Mouse (Mus musculus) lung, postnatal 4 days (tissue): ENCODE results near the gene Heyl.
"Not testable (repeated sequence)": the region's sequence is repeated elsewhere in the genome, so short reads cannot be mapped to it uniquely, and the experiment has no call there.

Experiments
- DNase-seq, 2 experiments: peaks; one replicate each; pipeline ENCODE4 v3.0.0; 2021

Heyl gene

DNA sequence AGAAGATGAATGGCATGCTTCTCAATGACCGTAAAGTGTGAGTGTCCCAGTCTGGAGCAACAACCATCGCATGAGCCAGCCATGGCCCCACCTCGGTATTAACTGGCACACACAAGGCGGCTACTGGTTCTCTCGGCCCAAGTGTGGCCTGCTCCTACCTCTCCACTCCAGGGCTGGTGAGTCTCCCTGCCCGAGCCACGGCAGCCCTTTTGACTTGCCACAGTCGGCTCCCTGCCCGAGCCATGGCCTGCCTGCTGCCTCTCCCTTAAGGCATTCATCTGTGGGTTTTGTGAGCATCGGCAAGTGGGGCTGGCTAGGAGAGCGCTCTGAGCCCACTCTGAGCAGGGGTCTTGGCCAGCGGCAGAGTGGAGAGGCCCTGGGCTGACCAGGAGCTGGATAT, 55.7 kb downstream of the Heyl start:
- peak in 1 of 2 experiments; percentile 20 for DNase-seq

DNA sequence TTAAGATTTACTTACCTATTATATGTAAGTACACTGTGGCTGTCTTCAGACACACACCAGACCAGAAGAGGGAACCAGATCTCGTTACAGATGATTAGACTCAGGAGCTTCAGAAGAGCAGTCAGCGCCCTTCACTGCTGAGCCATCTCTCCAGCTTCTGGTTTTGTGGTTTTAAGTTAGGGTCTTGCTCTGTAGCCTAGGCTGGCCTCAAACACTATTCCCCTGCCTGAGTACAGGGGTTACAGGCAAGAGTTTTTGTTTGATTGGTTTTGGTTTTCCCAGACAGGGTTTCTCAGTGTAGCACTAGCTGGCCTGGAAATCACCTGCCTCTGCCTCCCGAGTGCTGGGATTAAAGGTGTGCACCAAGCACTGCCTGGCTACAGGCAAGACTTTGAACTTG, 59.0 kb downstream of the Heyl start:
- no peak for DNase-seq

DNA sequence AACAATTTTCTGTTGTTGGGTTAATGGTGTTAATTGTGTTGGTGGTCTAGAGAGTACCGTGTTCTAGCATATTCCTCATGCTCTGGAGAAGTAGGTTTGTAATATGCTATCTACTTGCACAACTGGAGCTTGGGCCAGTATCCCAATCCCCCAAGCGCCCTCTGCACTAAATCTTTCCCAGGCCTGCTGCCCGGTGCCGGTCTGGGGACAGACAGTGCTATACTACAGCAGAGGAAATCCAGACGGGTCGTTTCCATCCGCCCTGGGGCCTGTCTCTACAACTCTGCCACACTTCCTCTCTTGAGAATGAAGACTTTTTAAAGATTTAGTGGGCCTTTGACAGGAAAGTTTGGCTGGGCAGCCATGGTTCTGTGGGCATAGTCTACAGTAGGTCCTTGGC, 59.6 kb downstream of the Heyl start:
- no peak for DNase-seq

DNA sequence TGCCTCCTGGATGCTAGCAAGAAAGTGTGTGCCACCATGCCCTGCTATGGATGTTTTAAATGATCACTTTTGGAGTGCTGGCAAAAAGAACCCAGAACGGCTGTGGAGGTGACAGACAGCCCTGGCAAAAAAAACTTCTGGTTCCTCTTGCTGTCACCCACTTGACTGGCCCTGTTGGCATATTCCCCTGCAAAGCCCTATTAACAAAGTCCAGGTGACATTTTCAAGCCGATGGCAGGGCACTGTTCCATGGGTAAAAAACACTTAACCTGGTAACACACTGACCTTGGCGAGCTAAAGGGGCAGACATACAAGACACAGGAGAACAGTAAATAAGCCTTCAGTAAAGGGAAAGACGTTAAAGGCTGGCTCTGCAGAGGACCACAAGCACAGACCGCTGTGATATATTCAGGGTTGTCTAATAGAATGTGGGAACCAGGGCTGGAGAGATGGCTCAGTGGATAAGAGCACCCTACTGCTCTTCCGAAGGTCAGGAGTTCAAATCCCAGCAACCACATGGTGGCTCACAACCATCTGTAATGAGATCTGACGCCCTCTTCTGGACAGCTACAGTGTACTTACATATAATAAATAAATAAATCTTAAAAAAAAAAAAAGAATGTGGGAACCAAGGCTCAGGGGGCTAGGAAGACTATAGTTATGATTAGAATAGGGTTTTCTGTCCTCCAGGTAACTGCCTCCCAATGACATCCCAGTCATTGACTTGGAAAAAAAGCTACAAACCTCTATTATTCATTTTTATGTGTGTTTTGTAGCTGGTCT, 60.5 kb downstream of the Heyl start:
- no peak for DNase-seq

DNA sequence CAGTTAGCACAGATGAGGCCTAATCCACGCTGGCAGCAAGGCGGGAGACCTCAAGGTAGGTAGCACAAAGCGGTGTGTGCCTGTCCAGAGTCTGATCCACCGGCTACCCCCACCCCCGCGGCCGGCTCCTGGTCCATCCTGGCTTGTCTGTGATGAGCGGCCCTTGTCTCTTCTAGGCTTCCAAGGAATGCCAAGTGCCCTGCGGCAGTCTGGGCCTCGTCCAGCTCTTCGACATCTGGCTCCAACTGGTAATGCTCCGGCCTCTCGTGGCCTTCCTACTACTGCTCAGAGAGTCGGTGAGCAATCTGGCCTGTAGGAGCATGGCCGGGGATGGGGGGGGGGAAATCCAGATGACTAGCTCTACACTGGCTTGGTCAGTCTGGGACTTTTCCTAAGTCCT, 61.7 kb downstream of the Heyl start:
- DNase-seq = not testable (repeated sequence)

DNA sequence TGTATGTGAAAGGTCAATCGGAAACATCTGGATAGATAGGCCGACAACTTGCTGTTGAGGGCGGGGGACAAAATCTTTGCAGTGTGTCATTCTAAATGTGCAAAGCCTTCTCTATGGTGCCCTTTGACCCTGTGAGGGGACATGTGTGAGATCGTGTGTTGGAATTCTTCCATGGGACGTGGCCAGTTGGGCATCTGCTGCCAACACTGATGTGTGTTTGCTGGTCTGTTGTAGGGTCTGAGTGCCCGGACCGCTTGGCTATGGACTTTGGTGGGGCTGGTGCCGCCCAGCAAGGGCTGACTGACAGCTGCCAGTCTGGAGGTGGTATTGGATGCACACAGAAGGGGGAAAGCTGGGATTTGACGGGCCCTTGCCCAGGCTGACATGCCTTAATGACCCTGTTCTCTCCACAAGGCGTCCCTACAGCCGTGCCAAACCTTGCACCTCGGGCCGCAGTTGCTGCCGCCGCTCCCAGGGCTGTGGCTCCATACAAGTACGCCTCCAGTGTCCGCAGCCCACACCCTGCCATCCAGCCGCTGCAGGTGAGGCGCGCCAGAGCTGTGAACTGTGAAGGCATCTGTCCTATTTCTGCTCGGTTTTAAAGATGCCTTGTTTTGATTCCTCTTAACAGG, 62.3 kb downstream of the Heyl start:
- DNase-seq = no peak

DNA sequence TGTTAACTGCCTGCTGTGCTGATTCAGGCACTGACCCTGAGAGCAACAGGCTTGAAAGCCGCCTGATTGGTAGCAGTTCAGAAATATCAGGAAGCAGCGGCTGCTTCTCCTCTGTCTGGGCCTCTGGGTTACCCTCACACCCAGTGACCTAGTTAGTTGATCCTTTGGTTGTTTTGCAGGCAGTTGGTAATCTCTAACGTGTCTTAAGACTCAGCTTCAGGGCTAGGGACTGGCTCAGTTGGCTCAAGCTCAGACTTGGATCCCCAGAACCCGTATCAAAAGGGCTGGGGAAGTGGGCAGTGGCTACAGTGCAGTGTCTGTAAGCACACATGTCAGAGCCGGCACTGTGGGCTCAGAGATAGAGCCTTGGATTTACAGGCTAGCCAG, 62.8 kb downstream of the Heyl start:
- no peak for DNase-seq

DNA sequence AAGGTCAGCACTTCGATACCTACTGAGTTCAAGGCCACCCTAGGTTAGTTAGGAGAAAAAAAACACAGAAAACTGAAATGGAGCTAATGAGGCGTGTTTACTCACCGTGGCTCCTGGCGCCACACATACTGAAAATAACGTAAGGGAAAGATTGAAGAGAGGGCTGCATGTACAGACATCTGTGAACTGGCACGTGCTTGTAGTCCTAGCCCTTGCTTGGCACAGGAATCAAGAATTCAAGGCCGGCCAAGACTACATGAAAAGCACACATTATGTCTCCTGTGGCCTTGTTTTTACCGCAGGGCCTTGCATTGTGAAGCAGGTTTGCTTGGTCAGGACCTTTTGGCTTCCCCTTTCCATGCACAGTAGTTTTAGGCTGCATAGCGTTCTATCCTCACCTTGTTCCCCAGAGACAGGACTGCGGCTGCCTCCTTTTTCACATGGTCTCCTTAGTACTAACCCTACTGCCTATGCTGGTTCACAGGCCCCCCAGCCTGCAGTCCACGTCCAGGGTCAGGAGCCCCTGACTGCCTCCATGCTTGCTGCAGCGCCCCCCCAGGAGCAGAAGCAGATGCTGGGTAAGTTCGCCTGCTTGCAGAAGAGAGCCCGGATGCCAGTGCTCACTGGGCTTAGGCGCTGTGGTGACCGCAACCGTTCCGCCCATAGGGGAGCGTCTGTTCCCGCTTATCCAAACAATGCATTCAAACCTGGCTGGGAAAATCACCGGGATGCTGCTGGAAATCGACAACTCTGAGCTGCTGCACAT, 64.0 kb downstream of the Heyl start:
- no peak for DNase-seq

DNA sequence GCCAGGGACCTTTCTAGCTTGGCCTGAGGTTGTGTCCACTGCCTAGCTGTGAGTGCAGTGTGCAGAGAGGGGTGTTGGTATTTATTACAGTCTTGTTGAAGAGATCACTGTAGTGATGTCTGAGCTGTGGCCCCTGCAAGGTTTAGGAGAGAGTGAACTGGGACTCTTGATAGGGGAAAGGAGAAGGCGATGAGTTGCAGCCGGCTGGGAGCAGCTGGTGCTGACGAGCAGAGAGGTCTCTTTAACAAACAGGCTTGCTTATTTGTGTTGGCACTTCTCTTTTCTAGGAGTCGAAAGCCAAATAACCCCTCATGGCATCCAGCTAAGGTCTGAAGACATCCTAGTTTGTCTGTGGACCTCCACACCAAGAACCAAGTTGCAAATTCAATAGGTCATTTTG, 64.9 kb downstream of the Heyl start:
- peak in 1 of 2 experiments; percentile 76 for DNase-seq

DNA sequence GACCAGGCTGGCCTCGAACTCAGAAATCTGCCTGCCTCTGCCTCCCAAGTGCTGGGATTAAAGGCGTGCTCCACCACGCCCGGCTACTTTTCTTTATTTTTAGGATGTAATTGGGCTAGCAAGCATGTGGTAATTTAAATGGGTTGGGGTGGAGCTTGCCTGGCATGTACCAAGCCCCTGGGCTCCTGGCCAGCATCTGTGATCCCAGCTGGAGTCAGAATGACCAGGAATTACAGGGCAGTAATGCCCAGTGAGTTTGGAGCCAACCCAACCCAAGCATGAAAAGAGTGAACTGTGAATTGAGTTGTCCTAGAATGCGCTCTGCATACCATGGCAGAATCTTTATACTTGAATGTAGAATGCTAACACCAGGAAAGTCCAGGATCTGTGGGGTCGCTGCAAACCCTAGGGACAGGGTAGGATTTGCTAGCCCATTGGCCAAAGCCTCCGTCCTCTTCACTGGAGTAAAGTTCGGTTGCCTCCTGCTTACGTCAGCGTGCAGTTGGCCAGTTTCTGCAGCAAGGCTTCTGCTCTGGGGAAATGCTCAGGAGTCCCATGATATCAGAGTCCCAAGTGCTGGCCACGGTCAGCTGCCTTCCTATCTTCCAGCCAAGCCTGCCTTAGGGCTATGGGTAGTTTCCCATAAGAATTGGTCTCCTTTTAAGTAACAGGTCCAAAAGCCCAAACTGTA, 65.8 kb downstream of the Heyl start:
- DNase-seq = peak in 1 of 2 experiments; percentile 56
